Mouse (Mus musculus): ENCODE results near the gene Egfl7. TPM values are rescaled to one million over a fixed set of nuclear protein-coding genes. Genes with fewer than 3 reads are reported as not detected.

Gene Egfl7
- total RNA-seq, 1 experiment, result 104 TPM

- in situ Hi-C loops (cut with MboI; ENCODE audit: low sequenced_read_pairs in 2 of 2, unreplicated experiment in 2 of 2), result no loop called here
- peak overlapping the region; percentile 42; the same call in 1 of the 2 replicates for H3K27ac ChIP-seq (ENCODE audit: insufficient read depth, low read depth, low read length, poor library complexity, severe bottlenecking)
- no peak for DNase-seq (ENCODE audit: low read depth, low spot score)
- H3K36me3 ChIP-seq (ENCODE audit: control insufficient read depth, insufficient read depth, low read length, poor library complexity, severe bottlenecking), result peaks cover 49% of the 10 kb centered on the region
- TF ChIP-seq ZC3H11A (IDR thresholded peaks at IDR 0.05; ENCODE audit: borderline replicate concordance, low read depth, low read length) (no peak), CHD2 (IDR thresholded peaks at IDR 0.05; ENCODE audit: low read depth, low read length) (0 out of 2 replicates have a peak, but pooled peaks have one; percentile 18)
- no peak overlapping the region for H3K4me3 ChIP-seq (ENCODE audit: insufficient read depth in 1 of 2, low read depth in 1 of 2, low read length in 2 of 2, poor library complexity in 1 of 2, severe bottlenecking in 1 of 2)
- no peaks in the 10 kb centered on the region for H3K9me3 ChIP-seq (ENCODE audit: control insufficient read depth, insufficient read depth, low read depth, low read length)
- peaks cover 0 to 12% of the 10 kb centered on the region in 2 experiments; a peak in 1 of 4 replicates for H3K4me1 ChIP-seq (ENCODE audit: control insufficient read depth in 2 of 2, insufficient read depth in 2 of 2, low read length in 2 of 2, poor library complexity in 1 of 2)
- peak overlapping the region; percentile 6; the same call in 1 of the 2 replicates for H3K9ac ChIP-seq (ENCODE audit: insufficient read depth, low read depth, low read length, poor library complexity, severe bottlenecking)
Observed at GRCm38 (mm10) chr2:26635489-26636324, 55.9 kb downstream of the Egfl7 start.

GRCm38 (mm10) chr2:26636325-26636635 lies 56.5 kb downstream of the Egfl7 start:
- peak overlapping the region; percentile 6; the same call in 1 of the 2 replicates for H3K9ac ChIP-seq (ENCODE audit: insufficient read depth, low read depth, low read length, poor library complexity, severe bottlenecking)
- H3K4me1 ChIP-seq (ENCODE audit: control insufficient read depth in 2 of 2, insufficient read depth in 2 of 2, low read length in 2 of 2, poor library complexity in 1 of 2), result peaks cover 0 to 14% of the 10 kb centered on the region in 2 experiments; a peak in 1 of 4 replicates
- no peak for DNase-seq (ENCODE audit: low read depth, low spot score)
- peak overlapping the region; percentile 42; the same call in 1 of the 2 replicates for H3K27ac ChIP-seq (ENCODE audit: insufficient read depth, low read depth, low read length, poor library complexity, severe bottlenecking)
- TF ChIP-seq ZC3H11A (IDR thresholded peaks at IDR 0.05; ENCODE audit: borderline replicate concordance, low read depth, low read length) (no peak), ZNF384 (IDR thresholded peaks at IDR 0.05; ENCODE audit: low read depth, low read length) (no peak), HCFC1 (IDR thresholded peaks at IDR 0.05; ENCODE audit: borderline replicate concordance, insufficient read depth, low read length) (no peak), CHD2 (IDR thresholded peaks at IDR 0.05; ENCODE audit: low read depth, low read length) (no peak)
- H3K4me3 ChIP-seq (ENCODE audit: insufficient read depth in 1 of 2, low read depth in 1 of 2, low read length in 2 of 2, poor library complexity in 1 of 2, severe bottlenecking in 1 of 2), result no peak overlapping the region
- in situ Hi-C loops (cut with MboI; ENCODE audit: low sequenced_read_pairs in 2 of 2, unreplicated experiment in 2 of 2), result no loop called here
- H3K36me3 ChIP-seq (ENCODE audit: control insufficient read depth, insufficient read depth, low read length, poor library complexity, severe bottlenecking), result peaks cover 49% of the 10 kb centered on the region
- H3K9me3 ChIP-seq (ENCODE audit: control insufficient read depth, insufficient read depth, low read depth, low read length), result no peaks in the 10 kb centered on the region

- DNase-seq (ENCODE audit: low read depth, low spot score), result no peak
- H3K4me1 ChIP-seq (ENCODE audit: control insufficient read depth in 2 of 2, insufficient read depth in 2 of 2, low read length in 2 of 2, poor library complexity in 1 of 2), result peaks cover 0 to 14% of the 10 kb centered on the region in 2 experiments; a peak in 1 of 4 replicates
- H3K27ac ChIP-seq (ENCODE audit: insufficient read depth, low read depth, low read length, poor library complexity, severe bottlenecking), result peak overlapping the region; percentile 41
- in situ Hi-C loops (cut with MboI; ENCODE audit: low sequenced_read_pairs in 2 of 2, unreplicated experiment in 2 of 2), result no loop called here
- peak overlapping the region in 1 of 2 experiments; percentile 86; a peak in 2 of 4 replicates for H3K4me3 ChIP-seq (ENCODE audit: insufficient read depth in 1 of 2, low read depth in 1 of 2, low read length in 2 of 2, poor library complexity in 1 of 2, severe bottlenecking in 1 of 2)
- H3K36me3 ChIP-seq (ENCODE audit: control insufficient read depth, insufficient read depth, low read length, poor library complexity, severe bottlenecking), result peaks cover 49% of the 10 kb centered on the region
- no peaks in the 10 kb centered on the region for H3K9me3 ChIP-seq (ENCODE audit: control insufficient read depth, insufficient read depth, low read depth, low read length)
- no peak for TF ChIP-seq ZNF384 (IDR thresholded peaks at IDR 0.05; ENCODE audit: low read depth, low read length)
- TF ChIP-seq MAFK (IDR thresholded peaks at IDR 0.05; ENCODE audit: insufficient read depth, low read depth, low read length), result peak; percentile 69
- H3K9ac ChIP-seq (ENCODE audit: insufficient read depth, low read depth, low read length, poor library complexity, severe bottlenecking), result peak overlapping the region; percentile 99
Observed at GRCm38 (mm10) chr2:26637316-26637932, 57.6 kb downstream of the Egfl7 start.

GRCm38 (mm10) chr2:26638039-26638438 lies 58.2 kb downstream of the Egfl7 start:
- Histone ChIP-seq H3K36me3 (ENCODE audit: control insufficient read depth, insufficient read depth, low read length, poor library complexity, severe bottlenecking) (peaks cover 49% of the 10 kb centered on the region), H3K4me3 (ENCODE audit: insufficient read depth in 1 of 2, low read depth in 1 of 2, low read length in 2 of 2, poor library complexity in 1 of 2, severe bottlenecking in 1 of 2) (peak overlapping the region; percentile 86 to 89; a peak in 3 of 4 replicates), H3K4me1 (ENCODE audit: control insufficient read depth in 2 of 2, insufficient read depth in 2 of 2, low read length in 2 of 2, poor library complexity in 1 of 2) (peaks cover 0 to 14% of the 10 kb centered on the region in 2 experiments; a peak in 1 of 4 replicates), H3K9me3 (ENCODE audit: control insufficient read depth, insufficient read depth, low read depth, low read length) (no peaks in the 10 kb centered on the region), H3K27ac (ENCODE audit: insufficient read depth, low read depth, low read length, poor library complexity, severe bottlenecking) (peak overlapping the region; percentile 73), H3K9ac (ENCODE audit: insufficient read depth, low read depth, low read length, poor library complexity, severe bottlenecking) (peak overlapping the region; percentile 99)
- TF ChIP-seq CHD2 (IDR thresholded peaks at IDR 0.05; ENCODE audit: low read depth, low read length) (no peak), HCFC1 (IDR thresholded peaks at IDR 0.05; ENCODE audit: borderline replicate concordance, insufficient read depth, low read length) (no peak), MAFK (IDR thresholded peaks at IDR 0.05; ENCODE audit: insufficient read depth, low read depth, low read length) (no peak), ZC3H11A (IDR thresholded peaks at IDR 0.05; ENCODE audit: borderline replicate concordance, low read depth, low read length) (no peak), ZNF384 (IDR thresholded peaks at IDR 0.05; ENCODE audit: low read depth, low read length) (no peak)
- DNase-seq (ENCODE audit: low read depth, low spot score), result no peak
- in situ Hi-C loops (cut with MboI; ENCODE audit: low sequenced_read_pairs in 2 of 2, unreplicated experiment in 2 of 2), result no loop called here
